Mouse (Mus musculus) layer of hippocampus, postnatal 14 days (tissue): ENCODE results near the gene Cetn3. TPM values are rescaled to one million over a fixed set of nuclear protein-coding genes. Genes with fewer than 3 reads are reported as not detected.

Experiments
- DNase-seq, 2 experiments: peaks; one replicate each; pipeline ENCODE4 v3.0.0; 2021 to 2022; ENCODE audit warnings: low spot score in 2 of 2, mixed read lengths in 1 of 2
- total RNA-seq, 2 experiments: library from RNA; stranded (reverse); gene quantifications; 2 replicates each; pipeline ENCODE4 v1.2.3; 2021

Cetn3 gene
- total RNA-seq, 2 experiments from 2014 or later, result 116 to 124 TPM

DNA sequence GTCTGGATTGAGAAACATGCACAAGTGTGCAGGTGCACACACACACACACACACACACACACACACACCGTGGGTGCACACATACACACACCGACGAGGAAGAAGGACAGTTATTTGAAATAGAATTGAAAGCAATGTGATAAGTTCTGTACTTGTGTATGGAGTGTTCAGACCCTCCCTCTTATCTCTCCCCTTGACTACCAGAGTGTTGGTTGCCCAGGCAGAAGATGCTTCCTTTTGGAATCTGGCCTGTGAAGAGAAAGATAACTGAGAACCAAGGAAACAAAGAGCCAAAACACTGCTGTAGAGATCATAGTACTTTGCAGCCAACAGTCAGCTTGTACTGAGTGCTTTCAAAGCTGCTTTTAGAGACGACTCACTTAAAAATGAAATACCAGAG lies 20.8 kb downstream of the Cetn3 start:
- DNase-seq, result no peak

DNA sequence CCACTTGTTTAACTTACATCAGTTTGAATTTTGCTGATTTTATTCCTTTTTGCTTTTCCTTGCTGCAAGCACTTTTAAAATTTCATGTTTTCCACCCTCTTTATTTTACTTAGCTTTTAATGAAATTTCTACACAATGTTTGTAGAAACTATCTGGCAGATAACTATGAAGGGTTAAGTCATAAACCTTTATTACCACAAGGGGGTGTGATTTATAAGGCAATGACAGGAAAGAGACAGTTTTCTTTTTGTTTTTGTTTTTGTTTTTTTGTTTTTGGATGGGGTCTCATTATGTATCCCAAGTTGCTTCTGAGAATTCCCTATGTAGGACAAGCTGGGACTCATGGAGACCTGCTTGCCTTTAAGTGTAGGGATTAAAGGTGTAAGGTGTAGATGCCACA lies 39.9 kb downstream of the Cetn3 start:
- no peak for DNase-seq

DNA sequence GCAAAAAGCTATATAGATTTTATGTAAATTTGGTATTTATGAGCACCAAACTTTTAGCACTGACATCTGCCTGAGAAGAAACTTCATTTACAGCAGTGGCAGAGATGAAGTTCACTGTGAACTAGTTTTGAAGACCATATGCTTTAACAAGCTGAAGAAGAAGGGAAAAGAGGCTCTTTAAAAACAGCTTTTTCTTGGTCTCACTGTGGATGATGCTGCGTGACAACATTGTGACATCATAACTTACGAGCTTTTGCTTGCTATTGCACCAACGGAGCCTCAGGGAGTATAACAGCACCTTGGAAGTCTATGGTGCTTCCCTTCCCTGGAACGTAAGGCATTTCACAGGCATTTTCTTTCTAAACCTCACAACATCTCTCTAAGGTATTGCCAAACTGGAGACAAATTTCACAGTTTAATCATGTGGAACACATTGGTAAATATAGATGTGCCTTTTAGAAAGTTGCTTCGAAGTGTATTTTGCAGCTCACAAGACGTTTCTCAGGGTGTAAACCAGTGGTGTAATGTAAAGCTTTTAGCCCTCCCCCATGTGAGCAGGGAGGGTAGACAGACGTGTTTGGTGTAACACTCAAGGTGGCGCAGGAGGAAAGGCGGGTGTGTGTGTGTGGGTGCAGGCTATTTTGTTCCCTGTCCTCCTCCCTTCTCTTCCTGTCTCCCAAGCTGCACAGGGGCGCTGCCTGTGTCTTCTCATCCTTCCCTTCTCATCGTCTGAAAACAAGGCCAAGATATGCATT lies 41.9 kb downstream of the Cetn3 start:
- DNase-seq, result no peak

DNA sequence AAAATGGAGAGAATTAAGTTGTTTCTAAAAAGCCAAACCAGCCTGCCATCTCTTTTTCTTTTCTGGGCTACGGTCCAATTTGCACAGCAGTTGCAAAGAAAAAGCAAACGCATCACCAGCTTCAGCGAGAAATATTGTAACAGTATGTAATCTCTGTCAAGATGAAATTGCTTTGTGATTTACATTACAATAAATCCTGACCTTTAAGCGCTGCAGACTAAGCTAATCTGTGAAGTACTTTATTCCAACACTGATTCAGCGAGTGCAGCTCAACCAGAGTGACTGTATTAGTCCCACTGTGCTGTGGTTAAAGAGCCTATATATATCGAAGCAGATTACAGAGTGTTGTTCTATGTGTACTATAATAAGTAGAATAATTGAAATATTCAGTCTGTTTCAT lies 45.6 kb downstream of the Cetn3 start:
- DNase-seq, result peak in 1 of 2 experiments; percentile 79

DNA sequence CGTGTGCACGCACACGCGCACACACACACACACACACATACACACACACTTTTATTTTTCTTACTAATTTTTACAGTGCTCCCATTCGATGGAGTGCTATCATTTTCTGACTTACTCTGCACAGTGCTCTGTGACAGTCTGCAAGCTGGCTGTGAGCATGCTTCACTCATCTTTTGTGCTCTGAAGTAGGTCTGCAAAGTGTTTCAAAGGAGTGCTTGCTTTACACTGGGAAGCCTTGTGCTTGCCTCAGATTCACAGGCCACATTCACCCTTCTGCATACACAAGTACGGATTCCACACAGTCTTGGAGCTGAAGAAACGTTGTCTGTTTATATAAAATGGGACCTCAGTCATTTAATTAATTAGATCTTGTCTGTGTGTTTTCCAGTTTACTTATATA lies 49.0 kb downstream of the Cetn3 start:
- DNase-seq, result no peak

DNA sequence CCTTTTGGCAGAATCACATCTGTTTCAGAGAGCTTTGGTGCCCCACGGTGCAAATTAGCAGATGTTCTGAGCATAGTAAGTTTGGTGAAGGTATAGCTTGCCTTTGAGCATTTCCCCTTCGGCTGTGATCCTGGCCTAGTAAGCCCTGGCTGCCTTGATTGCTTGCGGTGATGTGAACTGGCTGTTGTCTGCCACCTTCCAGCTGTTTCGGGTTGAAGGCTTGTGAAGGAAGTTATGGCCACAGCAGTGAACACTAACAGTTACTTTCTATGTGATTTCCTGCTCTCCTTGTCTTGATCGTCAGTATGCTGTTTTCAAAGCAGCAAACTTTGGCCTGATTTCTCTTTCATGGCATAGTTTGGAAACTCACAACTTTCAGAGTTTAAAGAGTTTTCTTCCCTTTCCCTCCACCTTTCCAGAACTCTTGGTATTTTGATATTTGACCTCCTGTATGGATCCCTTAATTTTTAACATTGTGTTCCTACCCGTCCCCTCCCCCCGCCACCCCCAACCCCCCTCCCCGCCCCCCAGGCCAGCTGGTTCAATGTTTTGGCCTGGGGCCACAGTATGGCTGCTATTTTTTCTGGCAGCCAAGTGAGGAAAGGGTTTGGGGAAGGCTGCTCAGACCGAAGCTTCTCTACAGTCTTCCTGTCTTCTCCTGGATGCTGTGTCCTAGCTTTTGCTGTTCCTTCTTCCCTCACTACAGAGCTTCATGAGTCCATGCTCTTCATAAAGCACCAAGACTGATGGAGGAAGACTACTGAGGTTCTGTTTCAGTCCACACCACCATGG lies 53.7 kb downstream of the Cetn3 start:
- DNase-seq, result no peak

DNA sequence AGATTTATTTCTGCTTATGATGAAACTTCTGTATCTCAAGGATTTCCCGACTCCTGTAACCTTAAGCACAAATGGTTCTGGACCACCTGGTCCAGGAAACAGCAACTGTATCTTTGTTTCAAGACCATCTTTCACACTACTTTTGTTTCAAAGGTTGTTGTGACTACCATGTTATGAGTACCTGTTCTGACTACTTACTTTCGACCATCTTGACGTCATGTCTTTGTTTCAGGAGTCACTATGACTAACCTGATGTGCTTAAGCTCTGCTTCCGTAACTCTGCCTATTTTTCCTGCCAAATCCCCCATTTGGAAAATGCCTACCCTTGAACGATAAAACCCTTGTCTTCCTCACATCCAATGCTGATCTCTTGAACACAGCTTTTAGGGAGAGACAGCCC lies 55.1 kb downstream of the Cetn3 start:
- no peak for DNase-seq

DNA sequence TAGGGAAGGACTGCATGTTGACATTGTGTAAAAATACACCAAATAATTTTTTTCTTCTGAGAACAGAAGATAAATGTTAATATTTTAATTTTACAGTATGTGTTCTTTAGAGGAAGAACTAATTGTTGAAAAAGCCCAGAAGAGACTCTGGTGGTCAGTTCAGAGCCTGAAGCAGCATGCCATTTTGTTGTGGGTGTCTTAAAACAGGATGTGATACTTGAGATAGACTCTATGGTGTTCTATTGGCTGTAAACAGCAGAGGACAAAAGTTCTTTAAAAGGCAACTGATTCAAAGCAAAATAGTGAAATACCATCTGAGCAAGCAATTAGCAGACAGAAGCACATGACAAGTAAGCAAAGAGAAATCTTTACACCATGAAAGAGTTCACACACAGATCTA lies 56.1 kb downstream of the Cetn3 start:
- DNase-seq, result no peak

DNA sequence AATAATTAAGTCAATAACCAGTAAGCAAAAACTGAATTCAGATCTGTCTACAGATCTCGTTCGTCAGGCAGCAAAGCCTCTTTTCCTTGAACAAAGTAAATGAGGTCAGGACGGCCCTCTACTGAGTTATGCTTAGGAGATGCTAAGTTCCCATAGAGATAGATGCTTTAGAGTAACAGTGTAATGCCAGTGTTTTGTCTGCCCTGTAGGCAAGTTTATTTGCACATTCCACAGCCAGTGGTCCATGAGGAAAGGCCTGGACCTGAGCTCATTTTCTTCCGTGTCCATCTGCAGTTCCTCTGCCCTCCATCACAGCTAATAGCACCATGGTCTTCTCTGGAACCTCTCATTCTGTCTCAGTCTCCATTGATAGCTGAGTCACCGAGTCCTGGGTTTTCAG lies 57.4 kb downstream of the Cetn3 start:
- DNase-seq, result no peak

DNA sequence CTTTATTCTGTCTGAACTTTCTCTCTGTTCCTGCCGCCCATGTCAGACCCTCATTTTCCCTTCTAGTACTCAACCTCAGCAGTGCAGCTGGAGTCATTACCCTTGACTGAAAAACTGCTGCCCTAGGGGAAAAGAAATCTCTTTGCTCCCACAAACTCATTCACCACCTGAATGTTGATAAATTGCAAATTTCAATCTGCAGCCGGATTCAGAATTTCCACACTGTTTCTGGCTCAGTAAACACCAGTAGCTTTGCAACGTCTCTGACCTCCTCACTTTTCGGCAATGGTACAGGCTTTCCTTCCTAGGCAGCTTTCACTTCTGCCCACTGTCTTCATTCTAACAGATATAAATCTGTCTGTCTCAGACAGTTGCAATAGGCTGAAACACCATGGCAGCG lies 57.8 kb downstream of the Cetn3 start:
- DNase-seq, result no peak

DNA sequence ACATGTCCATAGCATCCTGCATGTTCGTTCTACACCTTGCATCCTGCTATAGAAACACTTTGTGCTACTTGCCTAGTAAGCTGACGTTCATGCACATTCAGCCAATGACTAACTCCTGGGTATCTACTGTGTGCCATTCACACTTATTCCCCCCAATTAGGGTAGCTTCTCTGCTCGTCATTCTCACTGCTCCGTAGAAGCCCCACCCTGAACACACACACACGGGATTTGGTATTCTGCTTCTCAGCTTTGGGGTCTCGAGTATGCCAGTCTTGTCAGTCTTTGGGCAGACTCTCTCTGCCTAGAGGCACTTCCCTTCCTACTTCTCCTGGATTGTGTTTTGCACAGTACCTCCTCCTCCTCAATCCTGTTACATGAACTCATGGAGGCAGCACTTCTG lies 59.4 kb downstream of the Cetn3 start:
- DNase-seq, result no peak

Other genes with a start within 250 kb of the Cetn3 start
- 1 to 10 TPM; 4.1 to 4.3 TPM for gene Adgrv1, start 149.9 kb upstream of the Cetn3 start, total RNA-seq
- gene Lysmd3, start 125.4 kb upstream of the Cetn3 start, total RNA-seq, result 10 to 100 TPM; 10.9 to 14.2 TPM
- 1 to 10 TPM; 3.6 to 4.7 TPM for gene Polr3g, start 72.1 kb upstream of the Cetn3 start, total RNA-seq
- gene Mblac2, start 71.7 kb upstream of the Cetn3 start, total RNA-seq, result 10 to 100 TPM; 28.4 to 29.2 TPM